Mouse (Mus musculus) midbrain, postnatal 0 days (tissue): ENCODE data around the gene Surf2. TPM values are rescaled to one million over a fixed set of nuclear protein-coding genes. Genes with fewer than 3 reads are reported as not detected.
A peak's percentile ranks its signal among the peaks of the same experiment; 100 is the strongest.

ENCODE experiments used
- ATAC-seq: fragments of 200-750 bp; cut with Nextera tagmentation; 2 replicates; pipeline ENCODE4 v1.8.0; 2017; ENCODE audit warnings: moderate number of reproducible peaks, mild to moderate bottlenecking, moderate TSS enrichment, moderate library complexity; ENCODE audit not compliant: low FRiP score
- DNase-seq: peaks from one replicate; pipeline ENCODE4 v3.0.0-alpha.2; 2015; ENCODE audit warnings: low spot score
- H3K27ac ChIP-seq: fragments of 300-500 bp; sonication (generic); 2 replicates; pipeline ENCODE4 v1.5.1; 2014; ENCODE audit warnings: low read depth, mild to moderate bottlenecking, low read length, mixed read lengths
- H3K27me3 ChIP-seq: fragments of 300-500 bp; sonication (generic); 2 replicates; pipeline ENCODE4 v1.6.1; 2014; ENCODE audit warnings: low read length, control low read depth, mixed read lengths; ENCODE audit not compliant: insufficient read depth
- H3K36me3 ChIP-seq: fragments of 300-500 bp; sonication (generic); 2 replicates; pipeline ENCODE4 v1.6.1; 2014; ENCODE audit warnings: low read length, control low read depth, mixed read lengths; ENCODE audit not compliant: insufficient read depth
- H3K4me1 ChIP-seq: fragments of 300-500 bp; sonication (generic); 2 replicates; pipeline ENCODE4 v1.6.1; 2014; ENCODE audit warnings: mild to moderate bottlenecking, control low read depth, antibody characterized with exemption, low read length, mixed read lengths; ENCODE audit not compliant: insufficient read depth
- H3K4me2 ChIP-seq: fragments of 300-500 bp; sonication (generic); 2 replicates; pipeline ENCODE4 v1.6.1; 2014; ENCODE audit warnings: low read depth, mild to moderate bottlenecking, low read length, mixed read lengths; ENCODE audit not compliant: poor library complexity, severe bottlenecking
- H3K4me3 ChIP-seq: fragments of 300-500 bp; sonication (generic); 2 replicates; pipeline ENCODE4 v1.5.1; 2014; ENCODE audit warnings: low read depth, mild to moderate bottlenecking, low read length, moderate library complexity
- H3K9ac ChIP-seq: fragments of 300-500 bp; sonication (generic); replicated peaks from 2 replicates; pipeline ENCODE4 v1.6.1; 2014; ENCODE audit warnings: mild to moderate bottlenecking, low read length, moderate library complexity, mixed read lengths; ENCODE audit not compliant: poor library complexity, severe bottlenecking
- H3K9me3 ChIP-seq: fragments of 300-500 bp; sonication (generic); 2 replicates; pipeline ENCODE4 v1.6.1; 2016; ENCODE audit warnings: low read length, control low read depth
- CTCF ChIP-seq: IDR thresholded peaks from 2 replicates; pipeline ENCODE4 v1.5.1; 2016; ENCODE audit warnings: antibody characterized with exemption, mild to moderate bottlenecking
- WGBS: fragments of 180-500 bp; shearing (Covaris S2); extraction: QIAGEN DNeasy Blood & Tissue Kit; methylation state at CpG from one replicate; pipeline ENCODE4 v1.1.7; 2014; 5-methylcytosine and 5-hydroxymethylcytosine counted together
- polyA plus RNA-seq: library from polyadenylated mRNA; unstranded; fragments of >200 nt; fragmentation: Nextera tagmentation; extraction: Ambion mirVana; gene quantifications from 2 replicates; pipeline ENCODE4 v1.2.1, GENCODE M21; 2015
- total RNA-seq: library from RNA; depleted of rRNA; stranded (reverse); fragments of >200 nt; gene quantifications from 2 replicates; pipeline ENCODE4 v1.2.3, GENCODE M21; 2014

Surf2 gene
- total and polyA plus RNA-seq, 2 experiments from 2014 or later, result 27.5 to 55.2 TPM

- H3K4me2 ChIP-seq, result no peak overlapping the region
- WGBS, result 63% methylated on average over 4 of the region's 4 CpGs
- peaks cover 25% of the 10 kb centered on the region for H3K36me3 ChIP-seq
- H3K9ac ChIP-seq, result no peak overlapping the region
- H3K27ac ChIP-seq, result no peak overlapping the region
- no peaks in the 10 kb centered on the region for H3K27me3 ChIP-seq
- H3K4me1 ChIP-seq, result peaks cover 17% of the 10 kb centered on the region
- H3K9me3 ChIP-seq, result no peaks in the 10 kb centered on the region
- no peak overlapping the region for H3K4me3 ChIP-seq
- peak; percentile 52 for DNase-seq
- TF ChIP-seq CTCF, result peak; percentile 75
- ATAC-seq, result no peak
Measured at GRCm38 (mm10) chr2:26907109-26907508, 9.1 kb upstream of the Surf2 start.

- peaks cover 40% of the 10 kb centered on the region for H3K36me3 ChIP-seq
- peak overlapping the region; percentile 82 for H3K4me2 ChIP-seq
- TF ChIP-seq CTCF, result no peak
- H3K9ac ChIP-seq, result peak overlapping the region; percentile 42
- H3K9me3 ChIP-seq, result no peaks in the 10 kb centered on the region
- peaks cover 14% of the 10 kb centered on the region; the same call in 1 of the 2 replicates for H3K4me1 ChIP-seq
- H3K27me3 ChIP-seq, result no peaks in the 10 kb centered on the region
- WGBS, result 90% methylated on average over 18 of the region's 18 CpGs
- DNase-seq, result no peak
- ATAC-seq, result no peak
- peak overlapping the region; percentile 83 for H3K4me3 ChIP-seq
- H3K27ac ChIP-seq, result no peak overlapping the region
Measured at GRCm38 (mm10) chr2:26908710-26909386, 7.3 kb upstream of the Surf2 start.

GRCm38 (mm10) chr2:26909387-26909784 is 6.8 kb upstream of the Surf2 start:
- Histone ChIP-seq H3K4me2 (peak overlapping the region; percentile 82), H3K9ac (peak overlapping the region; percentile 77), H3K27me3 (no peaks in the 10 kb centered on the region), H3K4me1 (peaks cover 14% of the 10 kb centered on the region; the same call in 1 of the 2 replicates), H3K27ac (peak overlapping the region; percentile 94; the same call in 1 of the 2 replicates), H3K9me3 (no peaks in the 10 kb centered on the region), H3K4me3 (peak overlapping the region; percentile 83), H3K36me3 (peaks cover 44% of the 10 kb centered on the region)
- peak; percentile 57 for TF ChIP-seq CTCF
- ATAC-seq, result no peak
- DNase-seq, result no peak

- H3K36me3 ChIP-seq, result peaks cover 44% of the 10 kb centered on the region
Measured at GRCm38 (mm10) chr2:26910124-26910993, 5.8 kb upstream of the Surf2 start, which contains the start of the genes Med22 and Rpl7a. Gene Med22, minus strand, starts transcription at chr2:26910677. Gene Rpl7a, plus strand, starts transcription at chr2:26910764.

GRCm38 (mm10) chr2:26910994-26911765 is 5.0 kb upstream of the Surf2 start:
- under 1% methylated on average over 33 of the region's 37 CpGs for WGBS
- Histone ChIP-seq H3K36me3 (peaks cover 37% of the 10 kb centered on the region), H3K4me2 (peak overlapping the region; percentile 96), H3K4me1 (peaks cover 22% of the 10 kb centered on the region), H3K9me3 (no peaks in the 10 kb centered on the region), H3K27me3 (no peaks in the 10 kb centered on the region), H3K4me3 (peak overlapping the region; percentile 83), H3K9ac (peak overlapping the region; percentile 94), H3K27ac (peak overlapping the region; percentile 94)
- peak; percentile 76 for ATAC-seq
- DNase-seq, result peak; percentile 85
- TF ChIP-seq CTCF, result no peak

More at GRCm38 (mm10) chr2:26910124-26910993, 5.8 kb upstream of the Surf2 start, which contains the start of the genes Med22 and Rpl7a:
- peak within 1 kb of the TSS; percentile 94 for H3K9ac ChIP-seq
- H3K4me3 ChIP-seq, result peak within 1 kb of the TSS; percentile 83
- peak; percentile 99 for DNase-seq
- H3K4me1 ChIP-seq, result peaks cover 17% of the 10 kb centered on the region
- peak; percentile 90 for ATAC-seq
- H3K9me3 ChIP-seq, result no peaks in the 10 kb centered on the region
- WGBS, result under 1% methylated on average over 61 of the region's 74 CpGs
- TF ChIP-seq CTCF, result no peak
- peak within 1 kb of the TSS; percentile 94 for H3K27ac ChIP-seq
- H3K27me3 ChIP-seq, result no peaks in the 10 kb centered on the region
- H3K4me2 ChIP-seq, result peak within 1 kb of the TSS; percentile 96
